In the genomic region with DNA sequence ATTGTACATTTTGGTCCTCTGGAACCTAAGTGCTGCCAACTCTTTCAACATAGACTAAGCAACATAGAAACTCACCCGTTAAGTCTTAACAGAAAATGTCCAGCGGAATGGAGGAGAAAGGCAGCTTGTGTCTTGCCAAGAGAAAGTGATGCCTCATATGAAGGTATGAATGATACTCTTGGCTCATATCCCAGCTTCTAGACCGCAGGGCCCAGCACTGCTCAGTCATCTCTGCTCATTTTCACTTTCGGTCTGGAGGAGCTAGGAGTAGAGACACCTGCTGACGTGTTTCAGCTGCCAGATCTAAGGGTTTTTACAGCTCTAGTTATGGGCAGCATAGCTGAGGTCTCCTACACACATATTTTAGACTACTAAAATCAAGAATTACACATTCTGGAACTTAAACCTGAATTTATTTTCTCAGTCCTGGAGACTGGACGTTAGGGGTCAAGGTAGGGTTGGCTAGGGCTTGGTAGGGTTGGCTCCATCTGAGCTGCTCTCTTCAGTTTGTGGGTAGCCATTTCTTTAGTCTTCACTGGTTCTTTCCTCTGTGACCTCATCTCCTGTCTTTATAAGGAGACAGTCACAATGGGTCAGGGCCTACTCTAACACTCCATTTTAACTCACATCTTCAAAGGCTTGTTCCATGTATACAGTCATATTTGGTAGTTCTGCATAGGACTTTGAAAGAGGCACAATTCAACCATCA, we compare ENCODE assay signal across 11 mouse cellular contexts.
DNase-seq lines count a peak whose midpoint lies in the region; ATAC-seq and TF ChIP-seq lines count a peak whose summit lies in the region.
"Had no signal": no experiment of that assay in that cellular context is flagged by ENCODE, and none has a peak within 500 bp of the region (broad histone marks: within the 10 kb centered on the region; RNA-seq: fewer than 3 reads in every experiment).

No protein-coding gene starts in this region.

- no peak for TF ChIP-seq CTCF in liver, adult 2 months (IDR thresholded peaks at IDR 0.05; ENCODE audit: low read depth, low read length)
- TF ChIP-seq CTCF in forebrain, postnatal 0 days (IDR thresholded peaks at IDR 0.05; ENCODE audit: low read depth) = no peak

- no peak for TF ChIP-seq POLR2A in liver, adult 2 months (IDR thresholded peaks at IDR 0.05; ENCODE audit: extremely low read depth, insufficient read depth, low read length)

- no peaks in the 10 kb centered on the region for H3K79me2 ChIP-seq in liver, adult 2 months (ENCODE audit: control insufficient read depth, insufficient read depth, low read length)

- DNase-seq in adrenal gland, adult (ENCODE audit: inconsistent age in 2 of 2, low spot score in 1 of 2) = peak; percentile 68 to 90
- DNase-seq in adrenal gland, postnatal 4 days (ENCODE audit: low spot score in 2 of 2) = no peak
- DNase-seq in liver, adult 2 months (ENCODE audit: extremely low read depth, low read depth, low spot score) = peak; percentile 6
- peak; percentile 55 to 75 for DNase-seq in thymus, adult 18-20 months
- no peak for DNase-seq in forebrain, postnatal 0 days
- DNase-seq in layer of hippocampus, adult 9-11 months = no peak
- DNase-seq: kidney, adult 2 months; spleen, adult 18-20 months had no signal

- H3K9me3 ChIP-seq in liver, embryonic 12.5 days (replicated peaks) = no peaks in the 10 kb centered on the region
- no peaks in the 10 kb centered on the region for H3K9me3 ChIP-seq in forebrain, postnatal 0 days (ENCODE audit: low read length)
- H3K9me3 ChIP-seq: midbrain, embryonic 15.5 days had no signal

- H3K36me3 ChIP-seq in liver, adult 2 months (ENCODE audit: control insufficient read depth, insufficient read depth, low read length) = no peaks in the 10 kb centered on the region
- no peaks in the 10 kb centered on the region for H3K36me3 ChIP-seq in liver, embryonic 12.5 days
- no peaks in the 10 kb centered on the region for H3K36me3 ChIP-seq in forebrain, postnatal 0 days (ENCODE audit: insufficient read depth)
- H3K36me3 ChIP-seq: midbrain, embryonic 15.5 days had no signal

- H3K4me1 ChIP-seq in liver, adult 2 months (ENCODE audit: control insufficient read depth, insufficient read depth, low read length) = no peaks in the 10 kb centered on the region
- H3K4me1 ChIP-seq in liver, embryonic 12.5 days = no peaks in the 10 kb centered on the region
- no peaks in the 10 kb centered on the region for H3K4me1 ChIP-seq in forebrain, postnatal 0 days (ENCODE audit: insufficient read depth)
- H3K4me1 ChIP-seq: midbrain, embryonic 15.5 days had no signal

- no peak for ATAC-seq in liver, embryonic 12.5 days
- ATAC-seq in inflammation-experienced regulatory T-cells, adult 6 months = peak; percentile 98
- no peak for ATAC-seq in forebrain, postnatal 0 days
- ATAC-seq: midbrain, embryonic 15.5 days had no signal

- H3K27ac ChIP-seq in liver, adult 2 months (replicated peaks; ENCODE audit: insufficient read depth, low read depth, low read length) = no peak overlapping the region
- no peak overlapping the region for H3K27ac ChIP-seq in liver, embryonic 12.5 days
- no peak overlapping the region for H3K27ac ChIP-seq in forebrain, postnatal 0 days (ENCODE audit: low read depth, low read length)
- H3K27ac ChIP-seq: midbrain, embryonic 15.5 days had no signal

- no peak overlapping the region for H3K4me2 ChIP-seq in liver, embryonic 12.5 days
- H3K4me2 ChIP-seq in forebrain, postnatal 0 days (ENCODE audit: low read depth) = no peak overlapping the region
- H3K4me2 ChIP-seq: midbrain, embryonic 15.5 days had no signal

- H3K4me3 ChIP-seq in liver, adult 2 months (ENCODE audit: insufficient read depth, low read depth, low read length) = no peak overlapping the region
- H3K4me3 ChIP-seq in liver, embryonic 12.5 days = no peak overlapping the region
- H3K4me3 ChIP-seq in forebrain, postnatal 0 days (ENCODE audit: low read depth, low read length) = no peak overlapping the region
- H3K4me3 ChIP-seq: midbrain, embryonic 15.5 days had no signal

- no peaks in the 10 kb centered on the region for H3K27me3 ChIP-seq in liver, adult 2 months (ENCODE audit: control insufficient read depth, insufficient read depth, low read length)
- H3K27me3 ChIP-seq in liver, embryonic 12.5 days (replicated peaks) = no peaks in the 10 kb centered on the region
- H3K27me3 ChIP-seq in forebrain, postnatal 0 days (ENCODE audit: insufficient read depth, low read length) = no peaks in the 10 kb centered on the region
- H3K27me3 ChIP-seq: midbrain, embryonic 15.5 days had no signal

- WGBS in liver, adult 2 months = 90% methylated on average over 6 of the region's 6 CpGs
- 74% methylated on average over 6 of the region's 6 CpGs for WGBS in liver, embryonic 12.5 days (ENCODE audit: insufficient replicate concordance)
- 60% methylated on average over 6 of the region's 6 CpGs for WGBS in forebrain, postnatal 0 days

- H3K9ac ChIP-seq in liver, adult 2 months (ENCODE audit: low read depth, low read length) = no peak overlapping the region
- no peak overlapping the region for H3K9ac ChIP-seq in liver, embryonic 12.5 days
- no peak overlapping the region for H3K9ac ChIP-seq in forebrain, postnatal 0 days
- H3K9ac ChIP-seq: midbrain, embryonic 15.5 days had no signal

Comparison
In these comparisons a context has a peak if more than half of its experiments do, and no peak if none do; other contexts are left out.
1. DNase-seq: peak in adrenal gland, adult (2 of 2), liver, adult 2 months (single experiment) and thymus, adult 18-20 months (2 of 2); none in adrenal gland, postnatal 4 days (0 of 2), forebrain, postnatal 0 days (single experiment) and layer of hippocampus, adult 9-11 months (single experiment).